Mouse (Mus musculus): ENCODE measurements at regions not wholly inside any gene's neighbourhood (a gene's known extent, or its start where the extent isn't known, plus 50 kb on each side); places are given as distances from the start of the nearest gene placed in this dataset.

- H3K4me2 ChIP-seq (ENCODE audit: low read depth, low read length): no peak overlapping the region
- no peaks in the 10 kb centered on the region for H3K9me3 ChIP-seq (ENCODE audit: control insufficient read depth, low read length)
- 46% methylated on average over 6 of the region's 6 CpGs for WGBS
- H3K4me1 ChIP-seq (ENCODE audit: control insufficient read depth, insufficient read depth, low read length): no peaks in the 10 kb centered on the region
- H3K9ac ChIP-seq (ENCODE audit: low read depth, low read length): no peak overlapping the region
- ATAC-seq (ENCODE audit: low read depth) (no peak), DNase-seq (ENCODE audit: low spot score) (peak; percentile 47)
- H3K27me3 ChIP-seq (replicated peaks; ENCODE audit: control insufficient read depth, insufficient read depth, low read length): no peaks in the 10 kb centered on the region
- H3K27ac ChIP-seq (replicated peaks; ENCODE audit: low read depth, low read length): no peak overlapping the region
- H3K4me3 ChIP-seq (ENCODE audit: low read depth, low read length): no peak overlapping the region
- H3K36me3 ChIP-seq (ENCODE audit: control insufficient read depth, insufficient read depth, low read length): no peaks in the 10 kb centered on the region
Observed at GRCm38 (mm10) chr12:68584786-68585523, 574.0 kb downstream of the Rps29 start.

- Histone ChIP-seq H3K9me3 (ENCODE audit: control insufficient read depth, low read length) (no peaks in the 10 kb centered on the region), H3K36me3 (ENCODE audit: control insufficient read depth, insufficient read depth, low read length) (no peaks in the 10 kb centered on the region), H3K9ac (ENCODE audit: low read depth, low read length) (no peak overlapping the region), H3K4me2 (ENCODE audit: low read depth, low read length) (no peak overlapping the region), H3K4me1 (ENCODE audit: control insufficient read depth, insufficient read depth, low read length) (no peaks in the 10 kb centered on the region), H3K27me3 (replicated peaks; ENCODE audit: control insufficient read depth, insufficient read depth, low read length) (no peaks in the 10 kb centered on the region), H3K4me3 (ENCODE audit: low read depth, low read length) (no peak overlapping the region), H3K27ac (replicated peaks; ENCODE audit: low read depth, low read length) (no peak overlapping the region)
- no peak for ATAC-seq (ENCODE audit: low read depth)
- DNase-seq (ENCODE audit: low spot score): no peak
- 58% methylated on average over 5 of the region's 5 CpGs for WGBS
Observed at GRCm38 (mm10) chr12:68579909-68580308, 579.1 kb downstream of the Rps29 start.

- 59% methylated on average over 6 of the region's 6 CpGs for WGBS
- no peak overlapping the region for H3K4me3 ChIP-seq (ENCODE audit: low read depth, low read length)
- no peak overlapping the region for H3K9ac ChIP-seq (ENCODE audit: low read depth, low read length)
Observed at GRCm38 (mm10) chr12:68577453-68577852, 581.5 kb downstream of the Rps29 start.

GRCm38 (mm10) chr12:68576855-68577254 is 582.1 kb downstream of the Rps29 start:
- Histone ChIP-seq H3K4me1 (ENCODE audit: control insufficient read depth, insufficient read depth, low read length) (no peaks in the 10 kb centered on the region), H3K9me3 (ENCODE audit: control insufficient read depth, low read length) (no peaks in the 10 kb centered on the region), H3K4me3 (ENCODE audit: low read depth, low read length) (no peak overlapping the region), H3K27me3 (replicated peaks; ENCODE audit: control insufficient read depth, insufficient read depth, low read length) (no peaks in the 10 kb centered on the region), H3K9ac (ENCODE audit: low read depth, low read length) (no peak overlapping the region), H3K4me2 (ENCODE audit: low read depth, low read length) (no peak overlapping the region), H3K36me3 (ENCODE audit: control insufficient read depth, insufficient read depth, low read length) (no peaks in the 10 kb centered on the region), H3K27ac (replicated peaks; ENCODE audit: low read depth, low read length) (no peak overlapping the region)
- no peak for DNase-seq (ENCODE audit: low spot score)
- ATAC-seq (ENCODE audit: low read depth): no peak
- WGBS: 51% methylated on average over 7 of the region's 7 CpGs

More at GRCm38 (mm10) chr12:68577453-68577852, 581.5 kb downstream of the Rps29 start:
- no peak overlapping the region for H3K27ac ChIP-seq (replicated peaks; ENCODE audit: low read depth, low read length)
- no peaks in the 10 kb centered on the region for H3K36me3 ChIP-seq (ENCODE audit: control insufficient read depth, insufficient read depth, low read length)
- no peaks in the 10 kb centered on the region for H3K27me3 ChIP-seq (replicated peaks; ENCODE audit: control insufficient read depth, insufficient read depth, low read length)
- ATAC-seq (ENCODE audit: low read depth): no peak
- DNase-seq (ENCODE audit: low spot score): no peak
- H3K4me2 ChIP-seq (ENCODE audit: low read depth, low read length): no peak overlapping the region
- H3K9me3 ChIP-seq (ENCODE audit: control insufficient read depth, low read length): no peaks in the 10 kb centered on the region
- H3K4me1 ChIP-seq (ENCODE audit: control insufficient read depth, insufficient read depth, low read length): no peaks in the 10 kb centered on the region

- ATAC-seq (ENCODE audit: low read depth): peak; percentile 81
- 56% methylated on average over 7 of the region's 7 CpGs for WGBS
Observed at GRCm38 (mm10) chr12:68554943-68555627, 603.9 kb downstream of the Rps29 start.

GRCm38 (mm10) chr12:68554292-68554691 is 604.7 kb downstream of the Rps29 start:
- WGBS: 44% methylated on average over 2 of the region's 2 CpGs
- Histone ChIP-seq H3K4me1 (ENCODE audit: control insufficient read depth, insufficient read depth, low read length) (no peaks in the 10 kb centered on the region), H3K27ac (replicated peaks; ENCODE audit: low read depth, low read length) (no peak overlapping the region), H3K36me3 (ENCODE audit: control insufficient read depth, insufficient read depth, low read length) (no peaks in the 10 kb centered on the region), H3K9ac (ENCODE audit: low read depth, low read length) (no peak overlapping the region), H3K4me2 (ENCODE audit: low read depth, low read length) (no peak overlapping the region), H3K4me3 (ENCODE audit: low read depth, low read length) (no peak overlapping the region), H3K27me3 (replicated peaks; ENCODE audit: control insufficient read depth, insufficient read depth, low read length) (no peaks in the 10 kb centered on the region), H3K9me3 (ENCODE audit: control insufficient read depth, low read length) (no peaks in the 10 kb centered on the region)
- DNase-seq (ENCODE audit: low spot score) (no peak), ATAC-seq (ENCODE audit: low read depth) (no peak)

More at GRCm38 (mm10) chr12:68554943-68555627, 603.9 kb downstream of the Rps29 start:
- Histone ChIP-seq H3K27me3 (replicated peaks; ENCODE audit: control insufficient read depth, insufficient read depth, low read length) (no peaks in the 10 kb centered on the region), H3K4me1 (ENCODE audit: control insufficient read depth, insufficient read depth, low read length) (no peaks in the 10 kb centered on the region), H3K9ac (ENCODE audit: low read depth, low read length) (no peak overlapping the region), H3K36me3 (ENCODE audit: control insufficient read depth, insufficient read depth, low read length) (no peaks in the 10 kb centered on the region), H3K9me3 (ENCODE audit: control insufficient read depth, low read length) (no peaks in the 10 kb centered on the region), H3K4me2 (ENCODE audit: low read depth, low read length) (no peak overlapping the region), H3K4me3 (ENCODE audit: low read depth, low read length) (no peak overlapping the region), H3K27ac (replicated peaks; ENCODE audit: low read depth, low read length) (no peak overlapping the region)
- DNase-seq (ENCODE audit: low spot score): peak; percentile 32

- H3K9ac ChIP-seq (ENCODE audit: low read depth, low read length): no peak overlapping the region
- H3K9me3 ChIP-seq (ENCODE audit: control insufficient read depth, low read length): no peaks in the 10 kb centered on the region
- H3K4me1 ChIP-seq (ENCODE audit: control insufficient read depth, insufficient read depth, low read length): no peaks in the 10 kb centered on the region
- H3K4me3 ChIP-seq (ENCODE audit: low read depth, low read length): no peak overlapping the region
- no peak overlapping the region for H3K4me2 ChIP-seq (ENCODE audit: low read depth, low read length)
- ATAC-seq (ENCODE audit: low read depth) (no peak), DNase-seq (ENCODE audit: low spot score) (peak; percentile 11)
- no peaks in the 10 kb centered on the region for H3K27me3 ChIP-seq (replicated peaks; ENCODE audit: control insufficient read depth, insufficient read depth, low read length)
- no peaks in the 10 kb centered on the region for H3K36me3 ChIP-seq (ENCODE audit: control insufficient read depth, insufficient read depth, low read length)
- 46% methylated on average over 3 of the region's 3 CpGs for WGBS
- no peak overlapping the region for H3K27ac ChIP-seq (replicated peaks; ENCODE audit: low read depth, low read length)
Observed at GRCm38 (mm10) chr12:68541811-68542210, 617.2 kb downstream of the Rps29 start.

- H3K27me3 ChIP-seq (replicated peaks; ENCODE audit: control insufficient read depth, insufficient read depth, low read length): no peaks in the 10 kb centered on the region
- ATAC-seq (ENCODE audit: low read depth) (no peak), DNase-seq (ENCODE audit: low spot score) (peak; percentile 35)
- no peaks in the 10 kb centered on the region for H3K36me3 ChIP-seq (ENCODE audit: control insufficient read depth, insufficient read depth, low read length)
- H3K4me3 ChIP-seq (ENCODE audit: low read depth, low read length): no peak overlapping the region
- no peaks in the 10 kb centered on the region for H3K9me3 ChIP-seq (ENCODE audit: control insufficient read depth, low read length)
- 65% methylated on average over 4 of the region's 4 CpGs for WGBS
- H3K9ac ChIP-seq (ENCODE audit: low read depth, low read length): no peak overlapping the region
- no peak overlapping the region for H3K27ac ChIP-seq (replicated peaks; ENCODE audit: low read depth, low read length)
- H3K4me1 ChIP-seq (ENCODE audit: control insufficient read depth, insufficient read depth, low read length): no peaks in the 10 kb centered on the region
- no peak overlapping the region for H3K4me2 ChIP-seq (ENCODE audit: low read depth, low read length)
Observed at GRCm38 (mm10) chr12:68500794-68501193, 658.2 kb downstream of the Rps29 start.
